Mouse (Mus musculus) ovary, postnatal 10 days (tissue): ENCODE results near the gene Ankrd54.
A peak's percentile ranks its signal among the peaks of the same experiment; 100 is the strongest.
"Not testable (repeated sequence)": the region's sequence is repeated elsewhere in the genome, so short reads cannot be mapped to it uniquely, and the experiment has no call there.

ENCODE experiments used
- DNase-seq: peaks from one replicate; pipeline ENCODE4 v3.0.0; 2022; ENCODE audit warnings: low spot score

The Ankrd54 gene

DNA sequence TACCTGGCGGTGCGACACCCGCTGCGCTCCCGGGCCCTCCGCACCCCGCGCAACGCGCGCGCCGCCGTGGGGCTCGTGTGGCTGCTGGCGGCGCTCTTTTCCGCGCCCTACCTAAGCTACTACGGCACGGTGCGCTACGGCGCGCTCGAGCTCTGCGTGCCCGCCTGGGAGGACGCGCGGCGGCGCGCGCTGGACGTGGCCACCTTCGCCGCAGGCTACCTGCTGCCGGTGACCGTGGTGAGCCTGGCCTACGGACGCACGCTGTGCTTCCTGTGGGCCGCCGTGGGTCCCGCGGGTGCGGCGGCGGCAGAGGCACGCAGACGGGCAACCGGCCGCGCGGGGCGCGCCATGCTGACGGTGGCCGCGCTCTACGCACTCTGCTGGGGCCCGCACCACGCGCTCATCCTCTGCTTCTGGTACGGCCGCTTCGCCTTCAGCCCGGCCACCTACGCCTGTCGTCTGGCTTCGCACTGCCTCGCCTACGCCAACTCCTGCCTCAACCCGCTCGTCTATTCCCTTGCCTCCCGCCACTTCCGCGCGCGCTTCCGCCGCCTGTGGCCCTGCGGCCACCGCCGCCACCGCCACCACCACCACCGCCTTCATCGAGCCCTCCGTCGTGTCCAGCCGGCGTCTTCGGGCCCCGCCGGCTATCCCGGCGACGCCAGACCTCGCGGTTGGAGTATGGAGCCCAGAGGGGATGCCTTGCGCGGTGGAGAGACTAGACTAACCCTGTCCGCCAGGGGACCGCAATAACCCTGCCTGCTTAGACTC lies 19.8 kb downstream of the Ankrd54 start:
- DNase-seq: no peak

GRCm38 (mm10) chr15:79041585-79041984 lies 21.1 kb downstream of the Ankrd54 start, which contains the start of gene Galr3:
TSS of gene Galr3 (plus strand) at chr15:79041885.
- DNase-seq: no peak

- DNase-seq: no peak
Observed at GRCm38 (mm10) chr15:79040501-79041416, 21.9 kb downstream of the Ankrd54 start.

DNA sequence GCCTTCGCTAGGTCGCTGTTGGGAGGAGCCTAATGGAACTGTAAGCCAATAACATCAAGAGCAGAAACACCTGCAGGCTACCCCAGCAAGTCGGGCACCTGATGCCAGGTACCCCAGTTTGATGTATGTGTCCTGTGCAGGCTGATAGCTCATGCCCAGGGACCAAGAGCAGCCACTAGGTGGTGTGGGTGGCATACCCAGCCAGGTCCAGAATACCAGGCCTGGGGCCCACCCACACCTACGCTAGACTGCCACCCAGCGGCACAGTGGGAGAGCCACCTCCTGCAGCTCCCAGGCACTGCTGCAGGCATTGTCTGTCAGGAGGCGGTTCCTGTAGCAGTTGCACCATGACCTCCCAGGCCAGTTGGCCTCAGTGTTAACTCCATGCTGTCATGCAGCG lies 23.8 kb downstream of the Ankrd54 start:
- DNase-seq: no peak

- no peak for DNase-seq
Observed at GRCm38 (mm10) chr15:79038331-79038730, 24.4 kb downstream of the Ankrd54 start.

GRCm38 (mm10) chr15:79037913-79038328 lies 24.8 kb downstream of the Ankrd54 start:
- peak; percentile 57 for DNase-seq

DNA sequence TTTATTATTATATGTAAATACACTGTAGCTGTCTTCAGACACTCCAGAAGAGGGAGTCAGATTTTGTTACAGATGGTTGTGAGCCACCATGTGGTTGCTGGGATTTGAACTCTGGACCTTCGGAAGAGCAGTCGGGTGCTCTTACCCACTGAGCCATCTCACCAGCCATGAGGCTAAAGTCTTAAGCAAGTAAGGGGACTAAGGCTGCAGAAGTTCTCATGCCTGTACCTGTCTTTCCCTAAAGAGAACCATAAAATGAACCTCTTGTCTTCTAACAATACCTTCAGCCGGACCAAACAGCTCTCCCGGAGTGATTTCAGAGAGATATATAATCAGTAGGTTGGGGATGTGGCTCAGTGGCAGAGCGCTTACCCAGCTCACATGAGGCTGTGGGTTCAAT lies 30.8 kb downstream of the Ankrd54 start:
- not testable (repeated sequence) for DNase-seq

DNA sequence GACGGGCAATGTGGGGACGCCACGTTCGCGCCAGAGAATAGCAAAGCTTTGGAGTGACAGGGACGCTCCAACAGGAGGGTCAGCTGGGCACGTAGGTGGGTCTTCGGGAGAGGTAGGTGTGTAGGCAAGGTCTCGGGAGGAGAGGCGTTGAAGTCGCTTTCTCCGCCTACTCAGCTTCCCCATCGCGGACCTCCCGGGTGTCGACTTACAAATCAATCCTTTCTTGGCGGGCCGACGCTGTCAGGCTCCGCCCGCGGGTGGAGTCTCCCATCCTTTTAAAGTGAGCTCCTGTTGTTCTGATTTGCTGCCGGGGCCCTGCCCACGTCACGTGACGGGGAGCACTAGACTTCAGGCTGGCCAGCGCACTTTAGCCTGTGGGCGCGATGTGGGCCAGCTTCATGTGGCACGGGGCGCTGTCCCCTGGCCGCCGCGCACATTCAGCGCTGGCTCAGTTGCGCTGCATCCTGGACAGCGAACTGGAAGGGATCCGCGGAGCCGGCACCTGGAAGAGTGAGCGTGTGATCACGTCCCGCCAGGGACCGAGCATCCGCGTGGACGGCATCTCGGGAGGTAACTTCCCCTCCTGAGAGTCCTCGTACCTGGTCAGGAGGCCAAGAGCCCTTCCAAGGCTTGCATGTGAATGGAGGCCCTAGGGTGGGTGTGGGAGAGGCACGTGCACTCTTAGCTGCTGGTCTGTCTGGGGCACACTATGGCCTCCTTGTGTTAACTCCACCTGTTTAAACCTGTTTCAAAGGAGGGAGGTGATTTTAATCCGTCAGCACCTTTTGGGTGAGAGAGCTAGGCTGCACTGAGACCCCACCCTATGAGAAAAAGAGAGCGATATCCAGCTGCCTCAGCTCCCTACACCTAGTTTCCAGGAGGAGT lies 31.9 kb downstream of the Ankrd54 start:
- DNase-seq: peak; percentile 60

- DNase-seq: no peak
Observed at GRCm38 (mm10) chr15:79029519-79030241, 33.0 kb downstream of the Ankrd54 start.

- DNase-seq: no peak
Observed at GRCm38 (mm10) chr15:79028823-79029484, 33.7 kb downstream of the Ankrd54 start.

DNA sequence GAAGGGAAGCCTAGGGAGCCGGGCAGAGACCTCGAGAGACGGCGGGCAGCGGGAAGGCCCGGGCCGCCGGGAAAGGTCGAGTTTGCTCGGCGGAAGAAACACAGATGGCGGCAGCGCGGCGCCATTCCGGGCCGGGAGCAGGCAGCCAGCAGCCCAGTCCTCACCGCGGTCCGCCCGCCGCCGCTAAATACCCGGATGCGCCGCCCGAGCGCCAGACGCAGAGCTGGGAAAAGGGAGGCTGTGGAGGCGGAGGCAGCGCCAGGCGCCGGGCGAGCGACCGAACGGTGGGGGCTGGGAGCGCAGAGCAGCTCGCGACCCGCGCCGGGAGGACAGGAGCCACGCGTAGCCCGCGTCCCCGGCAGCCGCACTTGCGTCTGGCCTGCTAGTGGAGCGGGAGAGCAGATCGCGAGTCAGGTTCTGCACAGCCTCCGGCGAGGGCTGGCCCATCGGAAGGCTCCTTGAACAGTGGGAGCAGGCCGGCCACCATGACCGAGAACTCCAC lies 34.4 kb downstream of the Ankrd54 start, which contains the start of gene H1f0:
Gene H1f0, plus strand, starts transcription at position 214 of the 502 bp plus-strand sequence.
- peak; percentile 98 for DNase-seq

GRCm38 (mm10) chr15:79027291-79028205 lies 35.1 kb downstream of the Ankrd54 start:
- peak; percentile 43 for DNase-seq

DNA sequence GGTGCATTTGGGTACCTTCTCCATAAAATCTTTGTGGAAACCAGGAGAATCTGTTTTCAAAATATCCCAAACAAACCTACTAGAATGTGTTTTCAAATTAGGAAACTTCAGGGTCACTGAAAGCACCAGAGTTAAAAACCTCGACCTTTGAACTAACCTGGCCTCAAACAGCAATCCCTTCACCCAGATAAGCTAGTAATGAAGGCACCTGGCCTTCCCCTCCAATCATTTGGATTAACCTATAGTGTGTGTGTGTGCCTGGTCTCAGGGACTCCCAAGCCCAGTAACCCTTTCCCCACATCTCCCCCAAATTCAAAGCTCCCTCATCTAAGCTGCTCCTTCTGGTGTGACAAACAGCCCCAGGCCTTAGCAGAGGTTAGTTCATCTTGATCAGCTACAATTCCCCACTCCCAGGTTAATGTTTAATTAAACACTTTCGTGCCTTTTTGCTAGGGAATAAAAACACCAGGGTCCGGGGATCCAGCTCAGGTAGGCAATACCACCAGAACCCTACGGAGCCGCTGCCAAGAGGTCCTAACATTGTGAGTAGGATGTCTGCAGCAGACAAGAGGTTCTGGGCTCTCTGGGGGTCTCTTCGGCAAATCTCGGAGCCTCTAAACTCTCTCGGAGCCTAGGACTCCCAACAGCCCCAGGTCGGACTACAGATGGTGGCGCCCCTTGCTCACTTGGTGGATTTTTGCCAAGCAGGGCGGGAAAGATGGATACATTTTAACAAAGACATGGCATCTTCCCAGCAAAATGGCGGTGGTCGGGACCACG lies 36.0 kb downstream of the Ankrd54 start:
- DNase-seq: no peak

- DNase-seq: no peak
Observed at GRCm38 (mm10) chr15:79025687-79026308, 36.9 kb downstream of the Ankrd54 start.

GRCm38 (mm10) chr15:79023366-79023765 lies 39.3 kb downstream of the Ankrd54 start:
- DNase-seq: no peak

GRCm38 (mm10) chr15:79022671-79023230 lies 39.9 kb downstream of the Ankrd54 start:
- DNase-seq: no peak

GRCm38 (mm10) chr15:79018886-79019285 lies 43.8 kb downstream of the Ankrd54 start:
- DNase-seq: no peak

GRCm38 (mm10) chr15:79018191-79018590 lies 44.5 kb downstream of the Ankrd54 start:
- no peak for DNase-seq
